In the genomic region with DNA sequence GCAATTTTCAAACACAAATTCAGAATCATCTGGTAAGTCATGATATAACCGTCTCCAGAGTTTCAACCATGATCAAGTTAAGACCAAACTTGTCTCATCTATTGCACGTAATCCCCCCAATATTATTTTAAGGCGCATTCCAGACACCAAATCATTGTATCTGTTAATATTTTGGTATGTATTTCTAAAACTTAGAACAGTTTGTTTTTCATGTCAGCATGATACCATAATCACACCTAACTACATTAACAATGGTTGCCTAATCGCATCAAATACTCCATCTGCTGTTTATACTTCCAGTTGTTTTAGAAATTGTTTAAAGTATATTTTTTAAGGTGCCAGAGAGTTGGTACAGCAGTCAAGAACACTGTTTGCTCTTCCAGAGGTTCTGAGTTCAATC, we compare ENCODE assay signal across 23 mouse cellular contexts.
A peak's percentile ranks its signal among the peaks of the same experiment; 100 is the strongest.
DNase-seq lines count a peak whose midpoint lies in the region; ATAC-seq and TF ChIP-seq lines count a peak whose summit lies in the region.
"Had no signal": no experiment of that assay in that cellular context is flagged by ENCODE, and none has a peak within 500 bp of the region (broad histone marks: within the 10 kb centered on the region; RNA-seq: fewer than 3 reads in every experiment).

No protein-coding gene starts in this region.

- no peak overlapping the region for H3K27ac ChIP-seq in lung, embryonic 14.5 days (ENCODE audit: low read depth)
- no peak overlapping the region for H3K27ac ChIP-seq in lung, embryonic 16.5 days (ENCODE audit: low read length)
- H3K27ac ChIP-seq: embryonic facial prominence, embryonic 10.5 days; embryonic facial prominence, embryonic 12.5 days; forebrain, embryonic 13.5 days; forebrain, embryonic 15.5 days had no signal

- H3K4me2 ChIP-seq in lung, embryonic 14.5 days = no peak overlapping the region
- no peak overlapping the region for H3K4me2 ChIP-seq in lung, embryonic 16.5 days (ENCODE audit: low read depth, low read length)
- H3K4me2 ChIP-seq: embryonic facial prominence, embryonic 12.5 days; forebrain, embryonic 13.5 days; forebrain, embryonic 15.5 days had no signal

- H3K9ac ChIP-seq in lung, embryonic 14.5 days = no peak overlapping the region
- no peak overlapping the region for H3K9ac ChIP-seq in lung, embryonic 16.5 days (ENCODE audit: low read length)
- H3K9ac ChIP-seq: embryonic facial prominence, embryonic 12.5 days; forebrain, embryonic 13.5 days; forebrain, embryonic 15.5 days had no signal

- ATAC-seq in lung, embryonic 14.5 days (ENCODE audit: insufficient read depth) = no peak
- ATAC-seq in lung, embryonic 16.5 days (ENCODE audit: low read depth) = peak; percentile 68; the same call in 1 of the 2 replicates
- ATAC-seq: activated CD4-positive, CD25-positive, alpha-beta regulatory T cell, adult 4 months; CD4-positive, CD25-positive, alpha-beta regulatory T cell, adult 4 months; forebrain, embryonic 13.5 days; forebrain, embryonic 15.5 days; Patski had no signal

- no peaks in the 10 kb centered on the region for H3K4me1 ChIP-seq in lung, embryonic 14.5 days (ENCODE audit: insufficient read depth)
- no peaks in the 10 kb centered on the region for H3K4me1 ChIP-seq in lung, embryonic 16.5 days (replicated peaks; ENCODE audit: control insufficient read depth, insufficient read depth, low read length)
- H3K4me1 ChIP-seq: embryonic facial prominence, embryonic 10.5 days; embryonic facial prominence, embryonic 12.5 days; forebrain, embryonic 13.5 days; forebrain, embryonic 15.5 days had no signal

- no peaks in the 10 kb centered on the region for H3K9me3 ChIP-seq in lung, embryonic 14.5 days (ENCODE audit: low read depth, low read length)
- no peaks in the 10 kb centered on the region for H3K9me3 ChIP-seq in lung, embryonic 16.5 days (ENCODE audit: control insufficient read depth, low read length)
- H3K9me3 ChIP-seq: embryonic facial prominence, embryonic 10.5 days; embryonic facial prominence, embryonic 12.5 days; forebrain, embryonic 13.5 days; forebrain, embryonic 15.5 days had no signal

- no peak for TF ChIP-seq CTCF in lung, embryonic 14.5 days (IDR thresholded peaks at IDR 0.05; ENCODE audit: low read depth)

- DNase-seq in lung, embryonic 14.5 days = peak; percentile 46
- DNase-seq in lung, postnatal 36 days = no peak
- no peak for DNase-seq in lung, postnatal 10 days
- peak; percentile 26 for DNase-seq in lung, postnatal 25 days (ENCODE audit: low spot score)
- no peak for DNase-seq in lung, adult 18-20 months
- DNase-seq: adrenal gland, adult 8-10 months; adrenal gland, postnatal 14 days; adrenal gland, postnatal 36 days; B cell, adult 2 months; cerebellum, adult 11-12 months; cerebellum, adult 2 months; cerebellum, adult 9-10 months; cerebellum, postnatal 10 days; cerebellum, postnatal 25 days had no signal

- no peak overlapping the region for H3K4me3 ChIP-seq in lung, embryonic 14.5 days (ENCODE audit: low read depth, low read length)
- H3K4me3 ChIP-seq in lung, embryonic 16.5 days (ENCODE audit: low read length) = no peak overlapping the region
- H3K4me3 ChIP-seq: embryonic facial prominence, embryonic 10.5 days; embryonic facial prominence, embryonic 12.5 days; forebrain, embryonic 13.5 days; forebrain, embryonic 15.5 days had no signal

- 56% methylated on average over 4 of the region's 4 CpGs for WGBS in lung, embryonic 14.5 days
- 60% methylated on average over 4 of the region's 4 CpGs for WGBS in lung, embryonic 16.5 days

- H3K27me3 ChIP-seq in lung, embryonic 14.5 days (ENCODE audit: insufficient read depth, low read length) = no peaks in the 10 kb centered on the region
- no peaks in the 10 kb centered on the region for H3K27me3 ChIP-seq in lung, embryonic 16.5 days (ENCODE audit: control insufficient read depth, insufficient read depth, low read depth, low read length)
- H3K27me3 ChIP-seq: embryonic facial prominence, embryonic 12.5 days; forebrain, embryonic 13.5 days; forebrain, embryonic 15.5 days had no signal

- no peaks in the 10 kb centered on the region for H3K36me3 ChIP-seq in lung, embryonic 14.5 days (ENCODE audit: insufficient read depth)
- H3K36me3 ChIP-seq in lung, embryonic 16.5 days (ENCODE audit: control insufficient read depth, insufficient read depth, low read length) = no peaks in the 10 kb centered on the region
- H3K36me3 ChIP-seq: embryonic facial prominence, embryonic 10.5 days; embryonic facial prominence, embryonic 12.5 days; forebrain, embryonic 15.5 days; G1E had no signal

Comparison
In these comparisons a context has a peak if more than half of its experiments do, and no peak if none do; other contexts are left out.
1. DNase-seq: peak in lung, embryonic 14.5 days (single experiment) and lung, postnatal 25 days (single experiment); none in lung, postnatal 36 days (single experiment), lung, postnatal 10 days (single experiment) and lung, adult 18-20 months (0 of 2).